Mouse (Mus musculus) bone marrow macrophage, adult 2 months (primary cell): ENCODE data around the gene Trub1. TPM values are rescaled to one million over a fixed set of nuclear protein-coding genes. Genes with fewer than 3 reads are reported as not detected.
A peak's percentile ranks its signal among the peaks of the same experiment; 100 is the strongest.

ENCODE experiments used
- H3K27ac ChIP-seq: 2 replicates; pipeline ENCODE4 v1.5.1; 2012; ENCODE audit warnings: low read depth, low read length; ENCODE audit not compliant: insufficient read depth
- H3K4me1 ChIP-seq: 2 replicates; pipeline ENCODE4 v1.6.1; 2012; ENCODE audit warnings: low read length; ENCODE audit not compliant: control insufficient read depth, insufficient read depth
- H3K4me3 ChIP-seq: 2 replicates; pipeline ENCODE4 v1.5.1; 2012; ENCODE audit warnings: mild to moderate bottlenecking, low read length, moderate library complexity; ENCODE audit not compliant: insufficient read depth
- CTCF ChIP-seq: IDR thresholded peaks from 2 replicates; pipeline ENCODE4 v1.5.1; 2012; ENCODE audit warnings: low read depth, mild to moderate bottlenecking, low read length, moderate library complexity
- POLR2A ChIP-seq: IDR thresholded peaks from 2 replicates; pipeline ENCODE4 v1.6.1; 2012; ENCODE audit warnings: mild to moderate bottlenecking, low read depth, low read length, borderline replicate concordance
- polyA plus RNA-seq: library from polyadenylated mRNA; stranded (reverse); fragments of >200 nt; gene quantifications from 2 replicates; pipeline ENCODE4 v1.2.4, GENCODE M21; 2012; ENCODE audit not compliant: missing spikeins, insufficient read depth, insufficient read length

Trub1 gene
- 4.8 and 8.8 TPM in 2 replicates for polyA plus RNA-seq

- Histone ChIP-seq H3K4me1 (peaks cover 5% of the 10 kb centered on the region; the same call in 1 of the 2 replicates), H3K4me3 (peak within 1 kb of the TSS; percentile 92), H3K27ac (peak within 1 kb of the TSS; percentile 3; the same call in 1 of the 2 replicates)
- TF ChIP-seq CTCF (no peak), POLR2A (no peak)
Observed at GRCm38 (mm10) chr19:57452492-57453217, at the start of gene Trub1. Gene Trub1 (plus strand): TSS chr19:57452912.

- Histone ChIP-seq H3K4me1 (no peaks in the 10 kb centered on the region), H3K27ac (no peak overlapping the region), H3K4me3 (no peak overlapping the region)
- TF ChIP-seq POLR2A, result no peak
- TF ChIP-seq CTCF, result peak; percentile 70
Observed at GRCm38 (mm10) chr19:57403700-57404501, 48.8 kb upstream of the Trub1 start.

- H3K4me1 ChIP-seq, result no peaks in the 10 kb centered on the region
- H3K27ac ChIP-seq, result no peak overlapping the region
- no peak for TF ChIP-seq POLR2A
- TF ChIP-seq CTCF, result no peak
- H3K4me3 ChIP-seq, result no peak overlapping the region
Observed at GRCm38 (mm10) chr19:57404502-57404848, 48.2 kb upstream of the Trub1 start.

- H3K27ac ChIP-seq, result no peak overlapping the region
- no peaks in the 10 kb centered on the region for H3K4me1 ChIP-seq
- no peak overlapping the region for H3K4me3 ChIP-seq
- TF ChIP-seq POLR2A (no peak), CTCF (no peak)
Observed at GRCm38 (mm10) chr19:57407947-57408346, 44.8 kb upstream of the Trub1 start.

- Histone ChIP-seq H3K4me1 (no peaks in the 10 kb centered on the region), H3K4me3 (no peak overlapping the region), H3K27ac (no peak overlapping the region)
- TF ChIP-seq CTCF (no peak), POLR2A (no peak)
Observed at GRCm38 (mm10) chr19:57411375-57412196, 41.1 kb upstream of the Trub1 start.

GRCm38 (mm10) chr19:57413170-57413569, 39.5 kb upstream of the Trub1 start:
- no peak for TF ChIP-seq POLR2A
- TF ChIP-seq CTCF, result no peak

GRCm38 (mm10) chr19:57413918-57414317, 38.8 kb upstream of the Trub1 start:
- TF ChIP-seq CTCF (no peak), POLR2A (no peak)
- Histone ChIP-seq H3K4me3 (no peak overlapping the region), H3K27ac (no peak overlapping the region), H3K4me1 (no peaks in the 10 kb centered on the region)

More at GRCm38 (mm10) chr19:57413170-57413569, 39.5 kb upstream of the Trub1 start:
- H3K4me3 ChIP-seq, result no peak overlapping the region
- H3K4me1 ChIP-seq, result no peaks in the 10 kb centered on the region
- H3K27ac ChIP-seq, result no peak overlapping the region

GRCm38 (mm10) chr19:57415031-57415807, 37.5 kb upstream of the Trub1 start:
- Histone ChIP-seq H3K27ac (no peak overlapping the region), H3K4me3 (no peak overlapping the region), H3K4me1 (no peaks in the 10 kb centered on the region)
- TF ChIP-seq CTCF, result no peak
- TF ChIP-seq POLR2A, result no peak
